Mouse (Mus musculus): ENCODE measurements around the gene Egln3. TPM values are rescaled to one million over a fixed set of nuclear protein-coding genes. Genes with fewer than 3 reads are reported as not detected.

Gene Egln3
- polyA plus RNA-seq (2017; shearing (Covaris generic)), result 1 to 10 TPM; 4.5 to 7.9 TPM

DNA sequence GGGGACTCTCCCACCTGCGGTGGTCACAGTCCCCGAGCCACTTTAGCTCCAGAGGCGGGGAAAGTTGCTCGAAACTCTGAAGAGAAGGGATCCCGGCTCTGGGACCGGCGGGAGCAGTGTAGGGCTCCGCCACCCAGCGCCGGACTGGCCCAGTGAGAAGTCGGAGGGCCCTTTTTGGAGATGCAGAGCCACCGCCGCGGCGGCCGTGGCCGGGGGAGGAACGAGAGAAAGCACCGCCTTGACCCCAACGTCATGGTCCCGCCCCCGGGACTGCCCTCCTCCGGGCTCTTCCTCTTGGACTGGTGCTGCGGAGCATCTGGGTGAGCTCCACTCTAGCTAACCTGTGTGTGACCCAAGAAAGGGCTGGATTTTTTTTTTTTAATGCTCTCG is at the start of gene Egln3:
Egln3 (minus strand) TSS at position 205 of the 390 bp plus-strand sequence.

